Mouse (Mus musculus) heart, postnatal 0 days (tissue): Measurements from ENCODE around the gene Pbrm1.

ENCODE experiments used
- CTCF ChIP-seq: IDR thresholded peaks from 2 replicates; pipeline ENCODE4 v1.5.1; 2016; ENCODE audit warnings: antibody characterized with exemption, control low read depth, low read depth
- EP300 ChIP-seq: IDR thresholded peaks from 2 replicates; pipeline ENCODE4 v1.6.1; 2016; ENCODE audit warnings: antibody characterized with exemption, low read depth

DNA sequence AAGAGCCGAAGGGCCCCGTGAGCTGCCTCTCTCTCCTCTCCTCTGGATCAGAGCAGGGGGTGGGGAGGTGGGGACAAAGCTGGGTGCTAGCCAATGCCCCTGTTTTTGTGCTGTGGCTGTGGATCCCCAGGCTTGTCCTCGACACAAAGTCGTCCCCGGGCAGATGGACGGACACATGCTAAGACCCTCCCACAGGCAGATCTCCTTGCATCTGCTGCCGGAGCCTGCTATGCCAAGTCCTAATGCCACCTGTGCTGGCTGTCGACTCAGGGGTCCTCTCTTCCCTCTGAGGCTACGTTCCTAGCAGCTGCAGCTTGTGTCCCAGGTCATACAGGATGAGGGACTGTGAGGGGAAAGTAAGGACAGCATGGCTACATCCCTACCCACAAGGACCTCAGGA lies 147.9 kb downstream of the Pbrm1 start:
- no peak for TF ChIP-seq CTCF
- no peak for TF ChIP-seq EP300
